Mouse (Mus musculus): Measurements from ENCODE around the gene Txnip.

Gene Txnip

DNA sequence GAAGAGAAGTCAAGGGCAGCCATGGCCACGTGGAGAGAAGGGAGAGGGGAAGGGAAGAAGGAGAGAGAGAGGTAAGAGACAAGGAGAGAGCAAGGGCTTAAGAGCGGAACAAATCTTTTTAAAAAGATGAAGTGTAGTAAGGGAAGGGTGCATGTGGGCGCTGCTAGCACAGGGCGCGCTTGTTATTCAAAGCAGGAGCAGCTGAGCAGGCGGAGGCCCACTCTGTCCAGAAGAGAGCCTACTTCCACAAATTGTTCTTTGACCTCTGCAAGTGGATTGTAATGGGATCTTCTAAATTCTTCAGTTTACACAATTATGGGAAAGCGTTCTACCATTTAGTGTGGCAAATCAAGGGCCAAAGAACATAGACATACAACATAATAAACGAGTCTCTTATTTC is 10.8 kb downstream of the Txnip start:
- H3K36me3 ChIP-seq (ENCODE audit: insufficient read depth, low read length) = no peaks in the 10 kb centered on the region
- H3K4me3 ChIP-seq (replicated peaks; ENCODE audit: low read length) = no peak overlapping the region
- H3K9me3 ChIP-seq (ENCODE audit: low read length) = no peaks in the 10 kb centered on the region
- H3K4me1 ChIP-seq (replicated peaks; ENCODE audit: low read depth, low read length) = peaks cover 93% of the 10 kb centered on the region
- TF ChIP-seq POU5F1 (IDR thresholded peaks at IDR 0.05; ENCODE audit: borderline replicate concordance, low read length) = no peak
- no peak for TF ChIP-seq CTCF (conservative IDR thresholded peaks at IDR 0.05; ENCODE audit: low read length)
- TF ChIP-seq NANOG (IDR thresholded peaks at IDR 0.05; ENCODE audit: borderline replicate concordance, low read length) = no peak
- no peaks in the 10 kb centered on the region for H3K27me3 ChIP-seq (ENCODE audit: insufficient read depth, low read length)

DNA sequence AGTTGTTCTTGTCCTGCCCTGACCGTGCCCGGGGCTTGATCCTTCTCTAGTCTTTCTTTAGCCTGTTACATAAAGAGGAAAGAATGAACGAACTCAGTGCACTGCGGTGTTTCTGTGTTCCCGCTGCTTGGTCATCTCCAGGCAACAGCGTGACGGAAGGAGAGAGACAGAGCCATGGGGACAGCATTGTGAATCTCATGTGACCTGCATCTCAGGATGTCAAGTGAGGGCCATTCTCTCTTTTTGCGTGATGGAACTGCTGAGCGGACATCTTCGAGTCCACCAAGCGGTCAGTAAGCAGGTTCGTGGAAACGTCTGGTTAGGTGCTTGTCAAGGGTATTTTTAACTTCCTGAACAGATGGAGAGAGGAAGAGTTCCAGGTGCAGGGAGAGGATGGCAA is 11.7 kb downstream of the Txnip start:
- TF ChIP-seq NANOG (IDR thresholded peaks at IDR 0.05; ENCODE audit: borderline replicate concordance, low read length) (no peak), CTCF (conservative IDR thresholded peaks at IDR 0.05; ENCODE audit: low read length) (no peak), POU5F1 (IDR thresholded peaks at IDR 0.05; ENCODE audit: borderline replicate concordance, low read length) (no peak)
- Histone ChIP-seq H3K4me1 (replicated peaks; ENCODE audit: low read depth, low read length) (peaks cover 93% of the 10 kb centered on the region), H3K36me3 (ENCODE audit: insufficient read depth, low read length) (peaks cover 5% of the 10 kb centered on the region; the same call in 1 of the 2 replicates), H3K4me3 (replicated peaks; ENCODE audit: low read length) (peak overlapping the region; percentile 77), H3K27me3 (ENCODE audit: insufficient read depth, low read length) (no peaks in the 10 kb centered on the region), H3K9me3 (ENCODE audit: low read length) (no peaks in the 10 kb centered on the region)

DNA sequence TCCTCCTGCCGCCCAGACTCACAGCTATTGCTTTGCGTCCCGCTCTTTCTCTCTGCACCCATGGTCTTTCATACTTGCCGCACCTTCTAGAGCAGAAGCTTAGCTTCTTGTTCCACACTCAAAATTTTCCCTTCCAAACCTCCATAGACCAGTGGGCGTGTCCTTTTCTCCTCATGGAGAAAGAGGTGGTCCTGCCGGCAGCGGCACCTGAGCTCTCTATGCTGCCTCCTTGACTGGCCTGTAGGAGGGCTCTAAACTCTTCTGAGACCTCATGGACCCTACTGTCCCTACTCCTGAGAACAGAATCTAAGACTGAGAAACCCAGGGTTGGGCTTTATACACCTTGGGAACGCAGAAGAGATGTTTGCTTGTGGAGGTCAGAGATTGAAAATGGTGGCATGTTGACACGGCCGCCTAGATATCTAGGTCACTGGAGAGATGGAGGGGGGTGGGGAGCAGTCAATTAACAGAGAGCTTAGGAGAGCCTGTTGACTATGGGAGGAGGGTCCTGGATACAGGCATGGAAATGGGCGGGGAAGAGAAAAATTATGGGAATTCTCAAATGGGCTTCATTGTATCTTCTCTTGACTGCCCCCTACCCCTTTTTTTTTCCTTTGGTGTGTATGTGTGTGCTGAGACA is 12.3 kb downstream of the Txnip start:
- no peak for TF ChIP-seq NANOG (IDR thresholded peaks at IDR 0.05; ENCODE audit: borderline replicate concordance, low read length)
- no peak for TF ChIP-seq POU5F1 (IDR thresholded peaks at IDR 0.05; ENCODE audit: borderline replicate concordance, low read length)
- TF ChIP-seq CTCF (conservative IDR thresholded peaks at IDR 0.05; ENCODE audit: low read length) = no peak
- no peaks in the 10 kb centered on the region for H3K27me3 ChIP-seq (ENCODE audit: insufficient read depth, low read length)
- peak overlapping the region; percentile 77 for H3K4me3 ChIP-seq (replicated peaks; ENCODE audit: low read length)
- no peaks in the 10 kb centered on the region for H3K9me3 ChIP-seq (ENCODE audit: low read length)
- H3K36me3 ChIP-seq (ENCODE audit: insufficient read depth, low read length) = peaks cover 5% of the 10 kb centered on the region; the same call in 1 of the 2 replicates
- H3K4me1 ChIP-seq (replicated peaks; ENCODE audit: low read depth, low read length) = peaks cover 92% of the 10 kb centered on the region

DNA sequence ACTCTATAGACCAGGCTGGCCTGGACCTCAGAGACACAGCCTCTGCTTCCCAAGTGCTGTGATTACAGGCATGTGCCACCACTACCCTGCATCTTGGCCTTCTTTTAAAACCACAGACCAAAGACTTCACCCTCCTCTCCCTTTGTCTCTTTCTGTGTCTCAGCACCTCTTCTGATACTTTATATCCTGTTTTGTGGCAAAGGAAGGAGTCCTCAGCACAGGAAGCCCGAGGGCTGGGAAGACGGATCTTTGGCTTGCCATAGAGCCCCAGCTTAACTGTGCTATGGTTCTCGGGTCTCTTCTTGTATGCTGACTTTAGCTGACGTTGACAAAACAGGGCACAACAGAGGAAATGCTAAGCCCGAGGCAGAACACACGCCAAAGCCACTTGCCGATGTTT is 12.9 kb downstream of the Txnip start:
- H3K27me3 ChIP-seq (ENCODE audit: insufficient read depth, low read length) = no peaks in the 10 kb centered on the region
- no peaks in the 10 kb centered on the region for H3K9me3 ChIP-seq (ENCODE audit: low read length)
- peak overlapping the region; percentile 77 for H3K4me3 ChIP-seq (replicated peaks; ENCODE audit: low read length)
- no peak for TF ChIP-seq NANOG (IDR thresholded peaks at IDR 0.05; ENCODE audit: borderline replicate concordance, low read length)
- TF ChIP-seq POU5F1 (IDR thresholded peaks at IDR 0.05; ENCODE audit: borderline replicate concordance, low read length) = no peak
- no peak for TF ChIP-seq CTCF (conservative IDR thresholded peaks at IDR 0.05; ENCODE audit: low read length)
- peaks cover 5% of the 10 kb centered on the region; the same call in 1 of the 2 replicates for H3K36me3 ChIP-seq (ENCODE audit: insufficient read depth, low read length)
- H3K4me1 ChIP-seq (replicated peaks; ENCODE audit: low read depth, low read length) = peaks cover 92% of the 10 kb centered on the region

DNA sequence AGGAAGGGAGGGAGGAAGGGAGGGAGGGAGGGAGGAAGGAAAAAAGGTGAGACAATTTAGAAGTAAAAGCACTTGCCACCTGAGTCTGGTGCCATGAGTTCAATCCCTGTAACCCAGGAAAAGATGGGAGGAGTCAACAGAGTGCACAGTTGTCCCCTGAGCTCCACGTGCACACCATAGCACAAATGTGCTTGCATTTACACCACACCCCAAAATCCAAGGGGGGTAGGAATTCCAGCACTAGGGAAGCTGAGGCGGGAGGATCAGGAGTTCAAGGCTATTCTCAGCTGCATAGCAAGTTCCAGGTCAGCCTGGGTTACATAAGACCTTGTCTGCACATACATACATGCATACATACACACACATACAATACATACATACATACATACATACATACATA is 13.6 kb downstream of the Txnip start:
- TF ChIP-seq POU5F1 (IDR thresholded peaks at IDR 0.05; ENCODE audit: borderline replicate concordance, low read length) (no peak), CTCF (conservative IDR thresholded peaks at IDR 0.05; ENCODE audit: low read length) (no peak), NANOG (IDR thresholded peaks at IDR 0.05; ENCODE audit: borderline replicate concordance, low read length) (no peak)
- Histone ChIP-seq H3K27me3 (ENCODE audit: insufficient read depth, low read length) (no peaks in the 10 kb centered on the region), H3K4me1 (replicated peaks; ENCODE audit: low read depth, low read length) (peaks cover 92% of the 10 kb centered on the region), H3K9me3 (ENCODE audit: low read length) (no peaks in the 10 kb centered on the region), H3K4me3 (replicated peaks; ENCODE audit: low read length) (peak overlapping the region; percentile 71), H3K36me3 (ENCODE audit: insufficient read depth, low read length) (peaks cover 5% of the 10 kb centered on the region; the same call in 1 of the 2 replicates)

DNA sequence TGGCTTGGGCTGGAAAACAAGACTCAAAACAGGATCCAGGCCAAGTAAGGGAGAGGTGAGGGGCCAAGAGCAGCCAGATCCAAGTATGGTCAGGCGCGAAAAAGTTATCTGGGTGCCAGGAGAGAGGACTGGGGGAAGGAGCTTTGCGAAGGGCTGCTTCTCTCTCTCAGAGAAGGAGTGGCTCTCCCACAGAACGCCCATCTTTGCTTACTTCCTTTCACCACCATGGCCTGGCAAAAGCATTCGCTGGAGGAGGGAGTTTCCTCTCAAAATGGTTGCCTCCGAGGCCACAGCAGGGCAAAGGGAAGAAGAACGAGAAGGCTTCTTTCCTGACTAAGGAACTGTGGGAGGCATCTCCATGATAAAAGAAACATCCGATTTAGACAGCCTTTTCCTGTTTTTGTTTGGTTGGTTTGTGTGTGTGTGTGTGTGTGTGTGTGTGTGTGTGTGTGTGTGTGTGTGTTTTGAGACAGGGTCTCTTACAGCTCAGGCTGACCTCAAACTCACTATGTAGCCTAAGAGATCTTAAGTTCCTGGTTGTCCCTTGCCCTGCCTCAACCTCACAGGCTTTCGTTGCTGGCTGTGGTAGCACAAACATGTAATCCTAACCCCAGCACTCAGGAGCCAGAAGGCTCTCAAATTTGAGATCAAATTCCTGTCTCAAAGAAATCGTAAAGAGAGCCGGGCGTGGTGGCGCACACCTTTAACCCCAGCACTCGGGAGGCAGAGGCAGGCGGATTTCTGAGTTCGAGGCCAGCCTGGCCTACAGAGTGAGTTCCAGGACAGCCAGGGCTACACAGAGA is 14.3 kb downstream of the Txnip start:
- H3K27me3 ChIP-seq (ENCODE audit: insufficient read depth, low read length) = no peaks in the 10 kb centered on the region
- peaks cover 89% of the 10 kb centered on the region for H3K4me1 ChIP-seq (replicated peaks; ENCODE audit: low read depth, low read length)
- H3K36me3 ChIP-seq (ENCODE audit: insufficient read depth, low read length) = peaks cover 5% of the 10 kb centered on the region; the same call in 1 of the 2 replicates
- 0 out of 2 replicates have a peak, but pooled peaks have one; percentile 11 for TF ChIP-seq NANOG (IDR thresholded peaks at IDR 0.05; ENCODE audit: borderline replicate concordance, low read length)
- no peak for TF ChIP-seq CTCF (conservative IDR thresholded peaks at IDR 0.05; ENCODE audit: low read length)
- TF ChIP-seq POU5F1 (IDR thresholded peaks at IDR 0.05; ENCODE audit: borderline replicate concordance, low read length) = peak; percentile 43; the same call in 1 of the 2 replicates
- H3K9me3 ChIP-seq (ENCODE audit: low read length) = no peaks in the 10 kb centered on the region
- peak overlapping the region; percentile 71 for H3K4me3 ChIP-seq (replicated peaks; ENCODE audit: low read length)

DNA sequence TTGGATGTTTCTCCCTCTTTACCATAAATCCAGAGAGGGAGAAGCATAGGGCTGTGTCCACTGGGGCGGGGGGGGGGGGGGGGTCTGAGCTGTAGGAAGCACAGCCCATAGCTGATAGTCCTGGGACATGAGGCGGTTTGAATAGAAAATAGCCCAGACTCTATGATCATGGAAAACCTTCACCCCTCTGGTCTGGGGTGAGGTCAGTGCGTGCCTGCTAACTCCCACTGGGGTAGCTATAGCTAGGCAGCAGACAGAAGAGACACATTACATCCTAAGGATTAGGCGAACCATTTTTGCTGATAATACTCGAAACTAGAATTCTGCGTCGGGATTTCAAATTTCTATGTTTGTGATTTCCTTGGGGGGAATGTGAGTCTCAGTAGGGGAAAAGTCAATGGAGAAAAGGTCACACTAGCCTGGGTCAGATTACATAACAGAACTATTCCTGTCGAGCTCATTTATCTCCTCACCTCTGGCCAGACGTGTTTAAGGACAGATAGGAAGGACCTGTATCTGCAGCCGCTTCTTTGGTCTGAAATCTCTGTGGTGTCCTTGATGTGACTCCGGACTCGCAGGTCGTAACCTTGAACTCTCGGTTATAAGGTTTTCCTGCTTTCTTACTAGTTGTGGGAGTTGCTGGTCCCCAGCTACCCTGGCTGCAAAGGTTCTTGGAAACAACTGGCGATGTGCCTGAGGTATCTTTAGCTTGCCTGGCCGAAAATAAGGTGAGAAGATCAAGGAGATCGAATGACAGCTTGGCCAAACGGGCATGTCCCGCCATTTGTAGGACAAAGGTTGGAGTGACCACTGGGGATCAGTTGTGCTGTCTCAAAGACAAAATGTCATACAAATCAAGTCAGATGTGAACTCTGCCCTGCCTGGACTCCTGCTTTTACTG is 16.1 kb downstream of the Txnip start:
- peaks cover 8% of the 10 kb centered on the region for H3K36me3 ChIP-seq (ENCODE audit: insufficient read depth, low read length)
- H3K9me3 ChIP-seq (ENCODE audit: low read length) = no peaks in the 10 kb centered on the region
- no peak for TF ChIP-seq CTCF (conservative IDR thresholded peaks at IDR 0.05; ENCODE audit: low read length)
- no peak for TF ChIP-seq NANOG (IDR thresholded peaks at IDR 0.05; ENCODE audit: borderline replicate concordance, low read length)
- TF ChIP-seq POU5F1 (IDR thresholded peaks at IDR 0.05; ENCODE audit: borderline replicate concordance, low read length) = no peak
- H3K4me3 ChIP-seq (replicated peaks; ENCODE audit: low read length) = peak overlapping the region; percentile 43
- H3K27me3 ChIP-seq (ENCODE audit: insufficient read depth, low read length) = no peaks in the 10 kb centered on the region
- H3K4me1 ChIP-seq (replicated peaks; ENCODE audit: low read depth, low read length) = peaks cover 89% of the 10 kb centered on the region
